Mouse (Mus musculus) MEL (cell line): ENCODE data around the gene Ntrk3. TPM values are rescaled to one million over a fixed set of nuclear protein-coding genes. Genes with fewer than 3 reads are reported as not detected.

Source experiments
- DNase-seq: peaks from one replicate; pipeline ENCODE4 v3.0.0; 2011; ENCODE audit warnings: low read depth, low spot score
- H3K27ac ChIP-seq: 2 replicates; pipeline ENCODE4 v1.5.1; 2012; ENCODE audit warnings: low read depth, mild to moderate bottlenecking, control low read depth, low read length, moderate library complexity; ENCODE audit not compliant: control insufficient read depth
- H3K27me3 ChIP-seq, 2 experiments: fragments of 150-350 bp in 1 of 2; sonication (generic) in 1 of 2; 2 replicates each; pipeline ENCODE4 v1.6.1; 2012; ENCODE audit warnings: low read length in 2 of 2, mild to moderate bottlenecking in 2 of 2, improper control_type of control experiment in 1 of 2, moderate library complexity in 1 of 2; ENCODE audit not compliant: insufficient read depth in 2 of 2, control insufficient read depth in 1 of 2
- H3K36me3 ChIP-seq, 2 experiments: 2 replicates each; pipeline ENCODE4 v1.6.1; 2012 to 2014; ENCODE audit warnings: low read length in 2 of 2, improper control_type of control experiment in 1 of 2, inconsistent platforms in 1 of 2, mild to moderate bottlenecking in 1 of 2; ENCODE audit not compliant: insufficient read depth in 2 of 2, control insufficient read depth in 1 of 2
- H3K4me1 ChIP-seq, 2 experiments: fragments of 150-350 bp in 1 of 2; sonication (generic) in 1 of 2; 2 replicates each; pipeline ENCODE4 v1.6.1; 2012; ENCODE audit warnings: low read length in 2 of 2, improper control_type of control experiment in 1 of 2, mild to moderate bottlenecking in 1 of 2; ENCODE audit not compliant: insufficient read depth in 2 of 2, control insufficient read depth in 1 of 2
- H3K4me3 ChIP-seq, 2 experiments: fragments of 150-350 bp in 1 of 2; sonication (generic) in 1 of 2; 2 replicates each; pipeline ENCODE4 v1.5.1; 2012; ENCODE audit warnings: low read depth in 2 of 2, low read length in 2 of 2, mild to moderate bottlenecking in 2 of 2, moderate library complexity in 2 of 2, control low read depth in 1 of 2, improper control_type of control experiment in 1 of 2; ENCODE audit not compliant: control insufficient read depth in 1 of 2, insufficient read depth in 1 of 2
- H3K79me2 ChIP-seq: 2 replicates; pipeline ENCODE4 v1.6.1; 2012; ENCODE audit warnings: mild to moderate bottlenecking, low read length, moderate library complexity; ENCODE audit not compliant: control insufficient read depth, poor library complexity, insufficient read depth
- H3K9ac ChIP-seq: 2 replicates; pipeline ENCODE4 v1.6.1; 2012; ENCODE audit warnings: low read depth, mild to moderate bottlenecking, control low read depth, low read length, moderate library complexity; ENCODE audit not compliant: control insufficient read depth, poor library complexity, severe bottlenecking
- H3K9me3 ChIP-seq: fragments of 150-350 bp; sonication (generic); replicated peaks from 2 replicates; pipeline ENCODE4 v1.6.1; 2012; ENCODE audit warnings: mild to moderate bottlenecking, low read length, improper control_type of control experiment, moderate library complexity; ENCODE audit not compliant: insufficient read depth
- BHLHE40 ChIP-seq: IDR thresholded peaks from 2 replicates; pipeline ENCODE4 v1.6.1; 2012; ENCODE audit warnings: low read depth, mild to moderate bottlenecking, inconsistent platforms, low read length, improper control_type of control experiment, borderline replicate concordance
- CHD1 ChIP-seq: IDR thresholded peaks from 2 replicates; pipeline ENCODE4 v1.6.1; 2012; ENCODE audit warnings: low read depth, mild to moderate bottlenecking, inconsistent platforms, low read length, improper control_type of control experiment
- E2F4 ChIP-seq: IDR thresholded peaks from 2 replicates; pipeline ENCODE4 v1.6.1; 2011; ENCODE audit warnings: low read depth, low read length, improper control_type of control experiment, borderline replicate concordance
- ELF1 ChIP-seq: IDR thresholded peaks from 2 replicates; pipeline ENCODE4 v1.6.1; 2014; ENCODE audit warnings: low read depth, mild to moderate bottlenecking, inconsistent platforms, low read length, improper control_type of control experiment, moderate library complexity
- EP300 ChIP-seq, 2 experiments: IDR thresholded peaks; 2 replicates each; pipeline ENCODE4 v1.6.1; 2011; ENCODE audit warnings: improper control_type of control experiment in 2 of 2, low read length in 2 of 2, low read depth in 1 of 2, mild to moderate bottlenecking in 1 of 2
- GATA1 ChIP-seq: IDR thresholded peaks from 2 replicates; pipeline ENCODE4 v1.6.1; 2011; ENCODE audit warnings: low read depth, low read length, improper control_type of control experiment
- HCFC1 ChIP-seq: IDR thresholded peaks from 2 replicates; pipeline ENCODE4 v1.6.1; 2012; ENCODE audit warnings: low read depth, mild to moderate bottlenecking, inconsistent platforms, low read length, improper control_type of control experiment, moderate library complexity
- JUND ChIP-seq: IDR thresholded peaks from 2 replicates; pipeline ENCODE4 v1.6.1; 2011; ENCODE audit warnings: low read depth, mild to moderate bottlenecking, improper control_type of control experiment, low read length
- KAT2A ChIP-seq: conservative IDR thresholded peaks from 2 replicates; pipeline ENCODE4 v1.6.1; 2012; ENCODE audit warnings: low read depth, low read length, improper control_type of control experiment, inconsistent platforms
- MAX ChIP-seq: IDR thresholded peaks from 2 replicates; pipeline ENCODE4 v1.6.1; 2011; ENCODE audit warnings: low read length, improper control_type of control experiment
- MAZ ChIP-seq: IDR thresholded peaks from 2 replicates; pipeline ENCODE4 v1.6.1; 2012; ENCODE audit warnings: low read depth, mild to moderate bottlenecking, inconsistent platforms, low read length, improper control_type of control experiment
- MXI1 ChIP-seq: IDR thresholded peaks from 2 replicates; pipeline ENCODE4 v1.6.1; 2011; ENCODE audit warnings: mild to moderate bottlenecking, low read depth, low read length, improper control_type of control experiment
- MYB ChIP-seq: IDR thresholded peaks from 2 replicates; pipeline ENCODE4 v1.6.1; 2011; ENCODE audit warnings: mild to moderate bottlenecking, low read depth, low read length, improper control_type of control experiment
- MYC ChIP-seq: IDR thresholded peaks from 2 replicates; pipeline ENCODE4 v1.6.1; 2011; ENCODE audit warnings: low read depth, mild to moderate bottlenecking, low read length, improper control_type of control experiment, moderate library complexity
- POLR2AphosphoS2 ChIP-seq: IDR thresholded peaks from 2 replicates; pipeline ENCODE4 v1.6.1; 2011; ENCODE audit warnings: low read length, improper control_type of control experiment
- POLR2AphosphoS5 ChIP-seq: IDR thresholded peaks from 2 replicates; pipeline ENCODE4 v1.6.1; 2012; ENCODE audit warnings: low read depth, borderline replicate concordance, mild to moderate bottlenecking, inconsistent platforms, low read length, moderate library complexity, mixed read lengths
- RCOR1 ChIP-seq: IDR thresholded peaks from 2 replicates; pipeline ENCODE4 v1.6.1; 2012; ENCODE audit warnings: low read depth, mild to moderate bottlenecking, inconsistent platforms, low read length, improper control_type of control experiment
- SIN3A ChIP-seq: IDR thresholded peaks from 2 replicates; pipeline ENCODE4 v1.6.1; 2012; ENCODE audit warnings: low read length, improper control_type of control experiment, inconsistent platforms
- TAL1 ChIP-seq: IDR thresholded peaks from 2 replicates; pipeline ENCODE4 v1.6.1; 2012; ENCODE audit warnings: mild to moderate bottlenecking, inconsistent platforms, low read length, moderate library complexity, mixed read lengths
- TCF12 ChIP-seq: IDR thresholded peaks from 2 replicates; pipeline ENCODE4 v1.6.1; 2014; ENCODE audit warnings: low read depth, mild to moderate bottlenecking, inconsistent platforms, low read length, improper control_type of control experiment, moderate library complexity
- UBTF ChIP-seq: IDR thresholded peaks from 2 replicates; pipeline ENCODE4 v1.6.1; 2012; ENCODE audit warnings: low read depth, mild to moderate bottlenecking, inconsistent platforms, low read length, improper control_type of control experiment, moderate library complexity, borderline replicate concordance; ENCODE audit not compliant: insufficient read depth
- USF1 ChIP-seq: IDR thresholded peaks from 2 replicates; pipeline ENCODE4 v1.6.1; 2014; ENCODE audit warnings: low read depth, mild to moderate bottlenecking, inconsistent platforms, low read length, improper control_type of control experiment, moderate library complexity
- ZKSCAN1 ChIP-seq: IDR thresholded peaks from 2 replicates; pipeline ENCODE4 v1.6.1; 2012; ENCODE audit warnings: low read depth, mild to moderate bottlenecking, inconsistent platforms, low read length, improper control_type of control experiment, moderate library complexity
- ZMIZ1 ChIP-seq: IDR thresholded peaks from 2 replicates; pipeline ENCODE4 v1.6.1; 2012; ENCODE audit warnings: low read depth, mild to moderate bottlenecking, inconsistent platforms, low read length, improper control_type of control experiment, moderate library complexity
- ZNF384 ChIP-seq: IDR thresholded peaks from 2 replicates; pipeline ENCODE4 v1.6.1; 2012; ENCODE audit warnings: low read depth, mild to moderate bottlenecking, inconsistent platforms, low read length, improper control_type of control experiment
- polyA plus RNA-seq, 2 experiments: library from polyadenylated mRNA; stranded (reverse) in 1 of 2; unstranded in 1 of 2; fragments of >175 nt in 1 of 2; fragments of >200 nt in 1 of 2; gene quantifications; 2 replicates each; pipeline versions ENCODE4 v1.2.1 to v1.2.4; 2012; ENCODE audit warnings: low replicate concordance in 2 of 2, low read depth in 1 of 2; ENCODE audit not compliant: insufficient read length in 2 of 2, insufficient read depth in 1 of 2, missing spikeins in 1 of 2
- total RNA-seq: library from RNA; depleted of rRNA; stranded (reverse); fragments of 300-350 nt; gene quantifications from 2 replicates; pipeline ENCODE4 v1.2.3, GENCODE M21; 2012

Gene Ntrk3
- total and polyA plus RNA-seq, 3 experiments: 0.04 TPM; not detected in 2

GRCm38 (mm10) chr7:78376875-78377274 is 360.9 kb downstream of the Ntrk3 start:
- TF ChIP-seq POLR2AphosphoS2 (no peak), MAZ (no peak), MYC (no peak), ZMIZ1 (no peak), SIN3A (no peak), USF1 (no peak), KAT2A (no peak)
- H3K79me2 ChIP-seq: no peaks in the 10 kb centered on the region
- H3K4me3 ChIP-seq: no peak overlapping the region
- no peaks in the 10 kb centered on the region for H3K27me3 ChIP-seq
- H3K4me1 ChIP-seq: no peaks in the 10 kb centered on the region
- no peak overlapping the region for H3K9ac ChIP-seq
- H3K9me3 ChIP-seq: no peaks in the 10 kb centered on the region
- DNase-seq: no peak
- no peaks in the 10 kb centered on the region for H3K36me3 ChIP-seq
- no peak overlapping the region for H3K27ac ChIP-seq

GRCm38 (mm10) chr7:78361341-78362309 is 376.2 kb downstream of the Ntrk3 start:
- no peak overlapping the region for H3K27ac ChIP-seq
- no peak for DNase-seq
- H3K79me2 ChIP-seq: no peaks in the 10 kb centered on the region
- H3K9me3 ChIP-seq: no peaks in the 10 kb centered on the region
- TF ChIP-seq CHD1: no peak
- TF ChIP-seq MAX: no peak
- TF ChIP-seq TAL1: no peak
- TF ChIP-seq POLR2AphosphoS5: peak; percentile 20; the same call in 1 of the 2 replicates
- TF ChIP-seq EP300 (IDR thresholded peaks at IDR 0.05; ENCODE audit: low read depth in 1 of 2, low read length in 2 of 2): no peak
- TF ChIP-seq MYC: no peak
- no peak overlapping the region for H3K4me3 ChIP-seq
- no peak overlapping the region for H3K9ac ChIP-seq
- no peaks in the 10 kb centered on the region for H3K36me3 ChIP-seq
- no peaks in the 10 kb centered on the region for H3K27me3 ChIP-seq
- H3K4me1 ChIP-seq: no peaks in the 10 kb centered on the region

DNA sequence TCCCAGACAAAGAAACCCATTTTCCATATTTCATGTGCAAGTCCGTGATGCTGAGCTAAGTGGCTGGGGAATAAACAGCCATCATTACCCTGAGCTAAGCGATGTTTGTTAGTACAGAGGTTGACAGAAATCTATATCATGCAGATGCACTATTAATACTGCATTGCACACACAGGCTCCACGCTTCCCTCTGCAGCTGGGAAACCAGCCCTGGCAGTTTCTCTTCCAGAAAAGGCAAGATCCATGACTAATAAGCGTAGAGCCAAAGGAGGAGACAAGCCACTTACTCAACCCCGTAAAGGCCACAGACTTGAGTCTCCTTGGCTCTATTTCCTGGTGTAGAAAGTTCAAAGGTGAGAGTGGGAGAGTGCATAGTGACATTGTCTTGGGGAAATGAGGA is 390.3 kb downstream of the Ntrk3 start:
- H3K27me3 ChIP-seq: no peaks in the 10 kb centered on the region
- H3K27ac ChIP-seq: no peak overlapping the region
- H3K9me3 ChIP-seq: no peaks in the 10 kb centered on the region
- H3K4me1 ChIP-seq: no peaks in the 10 kb centered on the region
- no peaks in the 10 kb centered on the region for H3K79me2 ChIP-seq
- DNase-seq: no peak
- TF ChIP-seq ZKSCAN1 (no peak), GATA1 (no peak), E2F4 (no peak), ELF1 (no peak), MAX (no peak), MAZ (no peak), UBTF (no peak), MXI1 (no peak), HCFC1 (no peak), JUND (no peak), TCF12 (no peak), POLR2AphosphoS2 (no peak), RCOR1 (no peak), BHLHE40 (no peak), MYB (no peak), ZMIZ1 (no peak), ZNF384 (no peak)
- no peak overlapping the region for H3K4me3 ChIP-seq
- no peaks in the 10 kb centered on the region for H3K36me3 ChIP-seq
- no peak overlapping the region for H3K9ac ChIP-seq
